In genomic region chr15:86239801-86240200, GRCm38 (mm10) we compare ENCODE assay signal across 8 mouse cellular contexts. TPM values are rescaled to one million over a fixed set of nuclear protein-coding genes. Genes with fewer than 3 reads are reported as not detected.
A peak's percentile ranks its signal among the peaks of the same experiment; 100 is the strongest.
DNase-seq lines count a peak whose midpoint lies in the region; ATAC-seq and TF ChIP-seq lines count a peak whose summit lies in the region.

No protein-coding gene starts in this region.

- peak; percentile 53 to 66 for DNase-seq in right cerebral cortex, adult 2 months (ENCODE audit: low spot score in 2 of 2)
- no peak for DNase-seq in right cerebral cortex, postnatal 36 days (ENCODE audit: low spot score in 2 of 2)
- DNase-seq in adrenal gland, postnatal 4 days (ENCODE audit: low spot score in 2 of 2): peak; percentile 53 to 54
- DNase-seq in heart, postnatal 25 days (ENCODE audit: low spot score): peak; percentile 26
- DNase-seq in lung, adult 2 months: peak; percentile 52
- peak; percentile 63 for DNase-seq in right cerebral cortex, postnatal 4 days
- no peak for DNase-seq in T-cell, adult 2 months (ENCODE audit: low spot score)

- intact Hi-C loops in heart, postnatal 25 days (cut with DNase I): loop anchor here (2.0 to 10.0 kb wide), 4 partner anchors 165 to 1305 kb away; partner anchors contain the start of genes Fam19a5 and Gramd4

- H3K4me3 ChIP-seq in lung, adult 2 months (replicated peaks; ENCODE audit: extremely low read depth, low read depth, low read length): no peak overlapping the region

- H3K4me1 ChIP-seq in lung, adult 2 months (ENCODE audit: control insufficient read depth, insufficient read depth, low read length): no peaks in the 10 kb centered on the region; the same call in 1 of the 2 replicates

- ATAC-seq in erythroblast, adult 5-6 weeks (replicated peaks; ENCODE audit: low FRiP score, poor library complexity, severe bottlenecking): 0 out of 2 replicates have a peak, but pooled peaks have one; percentile 50

- 35% methylated on average over 10 of the region's 10 CpGs for WGBS in lung, adult 2 months

- TF ChIP-seq POLR2A in lung, adult 2 months (IDR thresholded peaks at IDR 0.05; ENCODE audit: borderline replicate concordance, extremely low read depth, low read depth, low read length): no peak

- TF ChIP-seq CTCF in lung, adult 2 months (IDR thresholded peaks at IDR 0.05; ENCODE audit: insufficient read depth, low read length): peak; percentile 73

RNA-seq across cellular contexts. Expression of gene Tbc1d22a, which starts 25.5 kb away (rescaled TPM):
- total RNA-seq in adrenal gland, postnatal 4 days (2021): 10 to 100 TPM; 32.3 TPM
- total RNA-seq in erythroblast, adult 5-6 weeks (2015; ENCODE audit: low replicate concordance): 2.5 and 3.5 TPM in 2 replicates
- 7.4 and 7.8 TPM in 2 replicates for total RNA-seq in erythroblast, adult 5-6 weeks (2017; ENCODE audit: low replicate concordance)
- 10 to 100 TPM; 21.2 to 21.7 TPM for total RNA-seq in heart, postnatal 25 days (2021)
- polyA plus RNA-seq in lung, adult 2 months (2012; rRNA removed): 31.9 and 34.7 TPM in 2 replicates

RNA-seq across cellular contexts. Expression of gene Cerk, which starts 53.9 kb away (rescaled TPM):
- 10 to 100 TPM; 26.3 to 26.8 TPM for total RNA-seq in adrenal gland, postnatal 4 days (2021)
- 7.1 and 7.9 TPM in 2 replicates for total RNA-seq in erythroblast, adult 5-6 weeks (2015; ENCODE audit: low replicate concordance)
- 7.9 and 9.8 TPM in 2 replicates for total RNA-seq in erythroblast, adult 5-6 weeks (2017; ENCODE audit: low replicate concordance)
- 10 to 100 TPM; 29.7 to 29.9 TPM for total RNA-seq in heart, postnatal 25 days (2021)
- 38.2 and 40.8 TPM in 2 replicates for polyA plus RNA-seq in lung, adult 2 months (2012; rRNA removed)

Comparison
In these comparisons a context has a peak if more than half of its experiments do, and no peak if none do; other contexts are left out.
1. DNase-seq: peak in right cerebral cortex, adult 2 months (2 of 2), adrenal gland, postnatal 4 days (2 of 2), heart, postnatal 25 days (single experiment), lung, adult 2 months (single experiment) and right cerebral cortex, postnatal 4 days (single experiment); none in right cerebral cortex, postnatal 36 days (0 of 2) and T-cell, adult 2 months (single experiment).